Mouse (Mus musculus) neural tube, embryonic 14.5 days (tissue): ENCODE measurements around the gene Hsd17b2. TPM values are rescaled to one million over a fixed set of nuclear protein-coding genes. Genes with fewer than 3 reads are reported as not detected.

Experiments used
- ATAC-seq: fragments of 200-750 bp; cut with Nextera tagmentation; 2 replicates; pipeline ENCODE4 v1.8.0; 2017; ENCODE audit warnings: low read depth, mild to moderate bottlenecking, moderate TSS enrichment, moderate library complexity
- H3K27ac ChIP-seq: fragments of 300-500 bp; sonication (generic); 2 replicates; pipeline ENCODE4 v1.5.1; 2014; ENCODE audit warnings: low read depth, mild to moderate bottlenecking, control low read depth, low read length, moderate library complexity, mixed read lengths
- H3K27me3 ChIP-seq: fragments of 300-500 bp; sonication (generic); 2 replicates; pipeline ENCODE4 v1.6.1; 2014; ENCODE audit warnings: low read length; ENCODE audit not compliant: control insufficient read depth, insufficient read depth
- H3K36me3 ChIP-seq: fragments of 300-500 bp; sonication (generic); 2 replicates; pipeline ENCODE4 v1.6.1; 2014; ENCODE audit warnings: low read length, mixed read lengths; ENCODE audit not compliant: control insufficient read depth, insufficient read depth
- H3K4me1 ChIP-seq: fragments of 300-500 bp; sonication (generic); 2 replicates; pipeline ENCODE4 v1.6.1; 2014; ENCODE audit warnings: low read length; ENCODE audit not compliant: control insufficient read depth, insufficient read depth
- H3K4me2 ChIP-seq: fragments of 300-500 bp; sonication (generic); 2 replicates; pipeline ENCODE4 v1.6.1; 2014; ENCODE audit warnings: mild to moderate bottlenecking, low read depth, low read length, control low read depth
- H3K4me3 ChIP-seq: fragments of 300-500 bp; sonication (generic); 2 replicates; pipeline ENCODE4 v1.5.1; 2014; ENCODE audit warnings: low read depth, low read length, control low read depth, mixed read lengths
- H3K9ac ChIP-seq: fragments of 300-500 bp; sonication (generic); replicated peaks from 2 replicates; pipeline ENCODE4 v1.6.1; 2014; ENCODE audit warnings: low read depth, mild to moderate bottlenecking, control low read depth, low read length, mixed read lengths
- H3K9me3 ChIP-seq: fragments of 300-500 bp; sonication (generic); 2 replicates; pipeline ENCODE4 v1.6.1; 2016; ENCODE audit warnings: low read length; ENCODE audit not compliant: control insufficient read depth
- WGBS: fragments of 180-500 bp; shearing (Covaris S2); extraction: QIAGEN DNeasy Blood & Tissue Kit; methylation state at CpG from one replicate; pipeline ENCODE4 v1.1.7; 2014; 5-methylcytosine and 5-hydroxymethylcytosine counted together
- polyA plus RNA-seq: library from polyadenylated mRNA; unstranded; fragments of >200 nt; fragmentation: Nextera tagmentation; extraction: Ambion mirVana; gene quantifications from 2 replicates; pipeline ENCODE4 v1.2.1, GENCODE M21; 2014

Gene Hsd17b2
- 0.36 TPM in 1 of 2 replicates, not detected in the other for polyA plus RNA-seq

- H3K36me3 ChIP-seq, result no peaks in the 10 kb centered on the region
- no peaks in the 10 kb centered on the region for H3K27me3 ChIP-seq
- H3K27ac ChIP-seq, result no peak within 1 kb of the TSS
- no peak within 1 kb of the TSS for H3K9ac ChIP-seq
- no peaks in the 10 kb centered on the region for H3K4me1 ChIP-seq
- H3K4me2 ChIP-seq, result no peak within 1 kb of the TSS
- H3K4me3 ChIP-seq, result no peak within 1 kb of the TSS
- WGBS, result 54% methylated on average over 13 of the region's 13 CpGs
- no peaks in the 10 kb centered on the region for H3K9me3 ChIP-seq
- no peak for ATAC-seq
Observed at GRCm38 (mm10) chr8:117701859-117702258, at the start of gene Hsd17b2. Gene Hsd17b2 (plus strand): TSS chr8:117701904.

- H3K9me3 ChIP-seq, result no peaks in the 10 kb centered on the region
- H3K4me1 ChIP-seq, result no peaks in the 10 kb centered on the region
- no peak for ATAC-seq
- no peak overlapping the region for H3K4me3 ChIP-seq
- no peaks in the 10 kb centered on the region for H3K36me3 ChIP-seq
- H3K9ac ChIP-seq, result no peak overlapping the region
- H3K4me2 ChIP-seq, result no peak overlapping the region
- no peak overlapping the region for H3K27ac ChIP-seq
- WGBS, result 95% methylated on average over 1 of the region's 1 CpGs
- H3K27me3 ChIP-seq, result no peaks in the 10 kb centered on the region
Observed at GRCm38 (mm10) chr8:117652318-117652717, 49.4 kb upstream of the Hsd17b2 start.

GRCm38 (mm10) chr8:117658990-117659389 lies 42.7 kb upstream of the Hsd17b2 start:
- H3K4me2 ChIP-seq, result no peak overlapping the region
- no peaks in the 10 kb centered on the region for H3K9me3 ChIP-seq
- no peaks in the 10 kb centered on the region for H3K36me3 ChIP-seq
- ATAC-seq, result no peak
- WGBS, result 68% methylated on average over 7 of the region's 7 CpGs
- H3K27ac ChIP-seq, result no peak overlapping the region
- peaks cover 10% of the 10 kb centered on the region; the same call in 1 of the 2 replicates for H3K4me1 ChIP-seq
- no peaks in the 10 kb centered on the region for H3K27me3 ChIP-seq
- no peak overlapping the region for H3K4me3 ChIP-seq
- H3K9ac ChIP-seq, result no peak overlapping the region

GRCm38 (mm10) chr8:117660358-117661031 lies 41.2 kb upstream of the Hsd17b2 start:
- peak; percentile 74 for ATAC-seq
- Histone ChIP-seq H3K36me3 (no peaks in the 10 kb centered on the region), H3K9ac (no peak overlapping the region), H3K9me3 (no peaks in the 10 kb centered on the region), H3K4me1 (peaks cover 10% of the 10 kb centered on the region; the same call in 1 of the 2 replicates), H3K27me3 (no peaks in the 10 kb centered on the region), H3K4me3 (no peak overlapping the region), H3K4me2 (no peak overlapping the region), H3K27ac (peak overlapping the region; percentile 34; the same call in 1 of the 2 replicates)
- WGBS, result 19% methylated on average over 11 of the region's 11 CpGs

- no peaks in the 10 kb centered on the region for H3K4me1 ChIP-seq
- no peak overlapping the region for H3K4me2 ChIP-seq
Observed at GRCm38 (mm10) chr8:117667349-117668124, 34.2 kb upstream of the Hsd17b2 start.

GRCm38 (mm10) chr8:117670461-117670860 lies 31.2 kb upstream of the Hsd17b2 start:
- WGBS, result 16% methylated on average over 11 of the region's 11 CpGs
- ATAC-seq, result no peak

More at GRCm38 (mm10) chr8:117667349-117668124, 34.2 kb upstream of the Hsd17b2 start:
- Histone ChIP-seq H3K9ac (no peak overlapping the region), H3K9me3 (no peaks in the 10 kb centered on the region), H3K27me3 (no peaks in the 10 kb centered on the region), H3K36me3 (no peaks in the 10 kb centered on the region), H3K4me3 (no peak overlapping the region), H3K27ac (no peak overlapping the region)
- ATAC-seq, result no peak
- WGBS, result 87% methylated on average over 13 of the region's 13 CpGs

GRCm38 (mm10) chr8:117672558-117672957 lies 29.1 kb upstream of the Hsd17b2 start:
- H3K9ac ChIP-seq, result no peak overlapping the region
- H3K27me3 ChIP-seq, result no peaks in the 10 kb centered on the region
- 63% methylated on average over 3 of the region's 3 CpGs for WGBS
- H3K9me3 ChIP-seq, result no peaks in the 10 kb centered on the region
- no peak overlapping the region for H3K4me3 ChIP-seq
- no peak overlapping the region for H3K27ac ChIP-seq
- no peak overlapping the region for H3K4me2 ChIP-seq
- no peak for ATAC-seq
- H3K36me3 ChIP-seq, result no peaks in the 10 kb centered on the region
- H3K4me1 ChIP-seq, result no peaks in the 10 kb centered on the region

More at GRCm38 (mm10) chr8:117670461-117670860, 31.2 kb upstream of the Hsd17b2 start:
- Histone ChIP-seq H3K4me1 (no peaks in the 10 kb centered on the region), H3K4me2 (no peak overlapping the region), H3K4me3 (no peak overlapping the region), H3K9ac (no peak overlapping the region), H3K9me3 (no peaks in the 10 kb centered on the region), H3K27ac (no peak overlapping the region), H3K36me3 (no peaks in the 10 kb centered on the region), H3K27me3 (no peaks in the 10 kb centered on the region)

- Histone ChIP-seq H3K27ac (no peak within 1 kb of the TSS), H3K36me3 (no peaks in the 10 kb centered on the region), H3K9ac (peak within 1 kb of the TSS; percentile 26), H3K4me1 (no peaks in the 10 kb centered on the region), H3K27me3 (no peaks in the 10 kb centered on the region), H3K4me2 (peak within 1 kb of the TSS; percentile 53), H3K4me3 (peak within 1 kb of the TSS; percentile 32), H3K9me3 (no peaks in the 10 kb centered on the region)
- ATAC-seq, result no peak
- 13% methylated on average over 17 of the region's 17 CpGs for WGBS
Observed at GRCm38 (mm10) chr8:117673430-117673830, 28.3 kb upstream of the Hsd17b2 start, which contains the start of gene Sdr42e1. Gene Sdr42e1 (minus strand): TSS chr8:117673689.

- no peak overlapping the region for H3K27ac ChIP-seq
Observed at GRCm38 (mm10) chr8:117675171-117675570, 26.5 kb upstream of the Hsd17b2 start.

More at GRCm38 (mm10) chr8:117675171-117675570, 26.5 kb upstream of the Hsd17b2 start:
- 68% methylated on average over 5 of the region's 5 CpGs for WGBS
- H3K27me3 ChIP-seq, result no peaks in the 10 kb centered on the region
- no peak overlapping the region for H3K4me3 ChIP-seq
- ATAC-seq, result no peak
- no peak overlapping the region for H3K9ac ChIP-seq
- no peak overlapping the region for H3K4me2 ChIP-seq
- no peaks in the 10 kb centered on the region for H3K4me1 ChIP-seq
- no peaks in the 10 kb centered on the region for H3K9me3 ChIP-seq
- no peaks in the 10 kb centered on the region for H3K36me3 ChIP-seq
